Mouse (Mus musculus) MEL (cell line): ENCODE results near the gene Ptpdc1.

Source experiments
- CHD2 ChIP-seq: IDR thresholded peaks from 2 replicates; pipeline ENCODE4 v1.6.1; 2011; ENCODE audit warnings: low read length, improper control_type of control experiment
- GATA1 ChIP-seq: IDR thresholded peaks from 2 replicates; pipeline ENCODE4 v1.6.1; 2011; ENCODE audit warnings: low read depth, low read length, improper control_type of control experiment
- JUND ChIP-seq: IDR thresholded peaks from 2 replicates; pipeline ENCODE4 v1.6.1; 2011; ENCODE audit warnings: low read depth, mild to moderate bottlenecking, improper control_type of control experiment, low read length
- RCOR1 ChIP-seq: IDR thresholded peaks from 2 replicates; pipeline ENCODE4 v1.6.1; 2012; ENCODE audit warnings: low read depth, mild to moderate bottlenecking, inconsistent platforms, low read length, improper control_type of control experiment
- ZNF384 ChIP-seq: IDR thresholded peaks from 2 replicates; pipeline ENCODE4 v1.6.1; 2012; ENCODE audit warnings: low read depth, mild to moderate bottlenecking, inconsistent platforms, low read length, improper control_type of control experiment

GRCm38 (mm10) chr13:48544867-48545266 is 80.6 kb downstream of the Ptpdc1 start:
- TF ChIP-seq GATA1 (no peak), ZNF384 (no peak), JUND (no peak), RCOR1 (no peak), CHD2 (no peak)
